Mouse (Mus musculus): Measurements from ENCODE around the gene Atp9a. TPM values are rescaled to one million over a fixed set of nuclear protein-coding genes. Genes with fewer than 3 reads are reported as not detected.

Atp9a gene
- total RNA-seq, 2 experiments from 2014 or later, result 390 to 450 TPM

DNA sequence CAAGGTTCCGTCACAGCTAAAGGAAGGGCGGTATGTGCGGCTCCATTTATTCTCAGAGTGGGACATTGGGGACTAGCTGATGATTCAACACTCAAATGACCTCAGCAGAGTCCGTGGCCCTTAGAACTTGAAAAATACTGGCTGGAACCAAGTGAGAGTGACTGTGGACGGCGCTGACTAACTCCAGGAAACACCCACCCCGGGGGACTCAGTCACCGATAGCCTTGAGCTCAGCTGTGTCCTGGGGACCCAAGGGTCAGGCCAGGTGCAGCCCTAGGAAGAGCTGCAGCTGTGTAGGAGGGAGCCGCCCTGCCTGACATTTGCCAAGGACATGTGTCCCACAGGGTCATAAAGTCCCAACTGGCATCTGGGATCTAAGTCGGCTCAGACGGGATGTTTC lies 83.7 kb downstream of the Atp9a start:
- no peak for DNase-seq (ENCODE audit: low spot score in 2 of 2)
- intact Hi-C loops (cut with DNase I), result no loop called here

DNA sequence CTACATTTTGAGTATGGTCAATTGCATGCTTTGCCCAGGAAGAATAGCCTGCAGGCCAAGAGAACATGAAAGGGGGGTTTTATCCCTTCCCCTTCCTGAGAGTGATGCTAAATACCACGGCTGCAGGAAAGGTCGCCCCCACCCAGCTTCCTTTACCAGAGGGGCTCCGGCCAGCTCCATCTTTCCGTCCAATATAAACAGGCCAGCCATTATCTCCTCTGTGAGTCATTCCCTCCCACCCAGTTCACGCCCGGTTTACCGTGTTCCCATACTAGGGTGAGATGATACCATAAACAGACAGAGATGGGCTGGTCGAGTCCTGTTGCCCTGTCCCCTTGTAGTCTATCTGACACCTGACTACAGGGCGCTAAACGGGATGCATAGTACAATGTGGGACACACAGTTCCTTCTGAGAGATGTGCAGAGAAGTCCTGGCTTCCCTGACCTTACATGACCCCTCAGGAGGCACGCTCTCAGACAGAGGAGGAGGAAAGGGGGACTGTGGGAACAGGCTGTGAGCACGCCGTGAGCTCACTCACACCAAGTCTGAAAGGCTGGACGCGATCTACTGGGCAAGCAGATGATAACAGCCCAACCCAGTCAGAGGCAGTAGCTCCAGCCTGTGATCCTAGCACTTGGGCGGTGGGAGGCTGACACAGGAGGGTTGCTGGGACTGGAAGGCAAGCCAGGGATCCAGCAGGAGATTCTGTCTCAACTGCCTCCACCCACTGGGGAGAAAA lies 85.5 kb downstream of the Atp9a start:
- DNase-seq (ENCODE audit: low spot score in 2 of 2), result no peak
- intact Hi-C loops (cut with DNase I), result no loop called here

DNA sequence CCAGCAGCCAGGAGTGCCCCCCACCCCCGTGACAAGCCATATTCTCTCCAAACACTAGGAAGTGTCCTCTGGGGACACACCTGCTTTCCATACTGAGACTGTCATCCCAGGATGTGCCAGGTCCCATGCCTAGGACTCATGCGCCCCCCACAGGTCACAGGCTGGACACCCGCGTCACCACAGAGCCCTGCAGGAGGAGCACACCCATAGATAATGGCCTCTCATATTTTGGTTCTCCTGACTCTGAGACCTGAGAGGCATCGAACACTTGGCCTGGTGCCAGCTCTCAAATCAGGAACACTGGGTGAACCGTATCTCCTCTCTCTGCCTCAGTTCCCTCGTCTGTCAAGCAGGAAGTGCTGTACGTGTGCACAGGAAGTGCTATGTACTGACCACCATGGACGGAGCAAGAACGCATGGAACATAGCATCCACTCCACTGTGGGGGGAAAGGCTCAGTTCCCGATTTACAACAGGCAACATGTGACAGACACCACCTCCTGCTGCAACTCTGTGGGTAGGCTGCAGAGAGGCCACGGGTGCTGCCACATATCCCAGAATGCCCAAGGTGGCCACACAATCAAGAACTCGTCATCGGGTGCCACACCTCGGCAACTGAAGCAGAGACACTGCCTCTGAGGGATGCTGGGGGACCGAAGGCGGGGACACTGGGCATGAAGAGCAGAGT lies 87.1 kb downstream of the Atp9a start:
- no peak for DNase-seq (ENCODE audit: low spot score in 2 of 2)
- intact Hi-C loops (cut with DNase I), result no loop called here

- DNase-seq (ENCODE audit: low spot score in 2 of 2), result no peak
- intact Hi-C loops (cut with DNase I), result no loop called here
Measured at GRCm38 (mm10) chr2:168654482-168654881, 87.7 kb downstream of the Atp9a start.

- no peak for DNase-seq (ENCODE audit: low spot score in 2 of 2)
- intact Hi-C loops (cut with DNase I), result no loop called here
Measured at GRCm38 (mm10) chr2:168651757-168652156, 90.5 kb downstream of the Atp9a start.

- intact Hi-C loops (cut with DNase I), result no loop called here
- no peak for DNase-seq (ENCODE audit: low spot score in 2 of 2)
Measured at GRCm38 (mm10) chr2:168648171-168648570, 94.0 kb downstream of the Atp9a start.

DNA sequence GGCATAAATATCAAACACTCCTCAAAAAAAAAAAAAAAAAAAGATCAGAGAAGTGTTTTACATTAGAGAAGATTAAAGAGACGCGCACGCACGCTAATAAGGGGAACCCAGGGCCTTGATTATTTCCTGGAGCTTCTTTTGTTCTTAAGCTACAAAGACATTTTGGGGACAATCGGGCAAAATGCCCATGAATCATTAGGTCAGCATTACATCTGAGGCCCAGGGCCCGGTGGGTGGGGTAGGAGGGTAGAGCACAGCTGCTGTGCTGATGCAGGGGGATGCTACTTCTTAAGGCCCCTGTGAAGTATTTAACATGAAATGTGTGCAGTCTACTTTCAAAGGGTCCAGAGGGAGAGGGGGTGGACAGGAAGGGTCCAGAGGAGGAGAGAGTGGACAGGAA lies 97.4 kb downstream of the Atp9a start:
- intact Hi-C loops (cut with DNase I), result no loop called here

GRCm38 (mm10) chr2:168643524-168644177 lies 98.6 kb downstream of the Atp9a start:
- no peak for DNase-seq (ENCODE audit: low spot score in 2 of 2)

More for the DNA sequence above, 97.4 kb downstream of the Atp9a start:
- no peak for DNase-seq (ENCODE audit: low spot score in 2 of 2)

GRCm38 (mm10) chr2:168642187-168642586 lies 100.0 kb downstream of the Atp9a start:
- intact Hi-C loops (cut with DNase I), result no loop called here
- no peak for DNase-seq (ENCODE audit: low spot score in 2 of 2)

More at GRCm38 (mm10) chr2:168643524-168644177, 98.6 kb downstream of the Atp9a start:
- intact Hi-C loops (cut with DNase I), result no loop called here

DNA sequence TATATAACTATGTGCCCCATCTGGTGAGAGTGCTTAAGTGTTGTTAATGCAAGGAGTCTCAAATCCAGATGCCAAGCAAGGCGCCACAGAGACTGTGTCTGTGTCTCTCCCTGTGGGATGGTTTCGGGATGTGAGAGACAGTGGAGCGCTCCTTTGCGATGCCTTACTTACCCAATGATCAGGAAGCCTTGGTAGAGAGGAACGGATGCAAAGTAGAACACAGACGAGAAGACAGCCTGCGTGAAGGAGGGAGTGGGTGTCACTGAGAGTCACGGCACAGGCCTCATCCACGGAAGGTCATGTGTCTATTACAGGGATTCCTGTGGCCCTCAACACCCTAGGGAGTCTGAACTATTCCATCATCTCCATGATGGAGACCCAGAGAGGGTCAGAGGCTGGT lies 101.7 kb downstream of the Atp9a start:
- intact Hi-C loops (cut with DNase I), result no loop called here
- DNase-seq (ENCODE audit: low spot score in 2 of 2), result no peak

DNA sequence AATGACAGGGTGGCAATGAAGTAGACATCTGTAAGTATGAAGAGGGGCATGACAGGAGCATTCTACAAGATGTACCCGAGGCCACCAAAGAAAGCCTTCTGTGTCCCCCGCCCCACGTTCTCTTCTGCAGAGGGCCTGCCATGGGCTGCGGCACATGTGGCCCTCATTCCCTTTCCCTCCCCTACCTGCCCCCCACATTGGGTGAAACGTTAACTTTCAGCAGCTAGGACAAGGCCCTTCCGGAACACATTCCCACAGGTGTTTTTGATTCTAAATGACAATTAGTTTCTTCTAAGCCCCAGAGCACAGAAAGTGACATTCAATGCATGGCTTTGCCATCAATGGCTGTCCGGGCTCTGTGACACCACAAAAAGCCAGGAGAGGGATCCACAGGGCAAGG lies 107.3 kb downstream of the Atp9a start:
- intact Hi-C loops (cut with DNase I), result no loop called here
- DNase-seq (ENCODE audit: low spot score in 2 of 2), result no peak

DNA sequence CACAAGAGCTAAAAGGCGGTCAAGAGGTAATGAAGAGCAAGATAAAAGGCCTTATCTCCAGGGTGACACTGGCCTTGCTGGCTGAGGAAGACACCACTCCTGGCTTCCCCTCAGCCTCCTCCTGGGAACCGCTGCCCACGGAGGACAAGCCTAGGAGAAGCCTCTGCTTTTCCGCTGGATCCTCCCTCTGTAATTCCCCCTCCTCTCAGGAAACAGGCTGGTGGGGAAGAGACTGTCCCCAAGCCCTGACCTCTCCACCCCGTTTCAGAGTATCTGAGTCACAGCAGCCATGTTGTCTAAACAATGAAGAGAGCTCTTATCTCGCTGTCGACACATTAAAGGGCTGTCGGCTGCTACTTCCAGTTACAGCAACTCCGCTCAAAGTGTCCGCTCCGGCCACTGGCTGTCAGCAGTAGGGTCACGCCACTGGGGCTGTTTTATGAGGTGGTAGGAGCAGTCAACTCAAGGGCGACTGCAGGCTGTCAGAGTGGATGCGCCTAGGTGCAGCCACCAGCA lies 108.8 kb downstream of the Atp9a start:
- intact Hi-C loops (cut with DNase I), result no loop called here
- DNase-seq (ENCODE audit: low spot score in 2 of 2), result no peak

GRCm38 (mm10) chr2:168632543-168632942 lies 109.7 kb downstream of the Atp9a start:
- no peak for DNase-seq (ENCODE audit: low spot score in 2 of 2)
- intact Hi-C loops (cut with DNase I), result no loop called here

GRCm38 (mm10) chr2:168628787-168629186 lies 113.4 kb downstream of the Atp9a start:
- intact Hi-C loops (cut with DNase I), result loop anchor here (1.0 kb wide), 2 partner anchors 159 to 378 kb away; no protein-coding TSS in a partner anchor
- DNase-seq (ENCODE audit: low spot score in 2 of 2), result peak; percentile 70 to 73

GRCm38 (mm10) chr2:168627829-168628770 lies 114.1 kb downstream of the Atp9a start:
- DNase-seq (ENCODE audit: low spot score in 2 of 2), result no peak
- intact Hi-C loops (cut with DNase I), result loop anchor here (1.0 kb wide), 2 partner anchors 159 to 378 kb away; no protein-coding TSS in a partner anchor

DNA sequence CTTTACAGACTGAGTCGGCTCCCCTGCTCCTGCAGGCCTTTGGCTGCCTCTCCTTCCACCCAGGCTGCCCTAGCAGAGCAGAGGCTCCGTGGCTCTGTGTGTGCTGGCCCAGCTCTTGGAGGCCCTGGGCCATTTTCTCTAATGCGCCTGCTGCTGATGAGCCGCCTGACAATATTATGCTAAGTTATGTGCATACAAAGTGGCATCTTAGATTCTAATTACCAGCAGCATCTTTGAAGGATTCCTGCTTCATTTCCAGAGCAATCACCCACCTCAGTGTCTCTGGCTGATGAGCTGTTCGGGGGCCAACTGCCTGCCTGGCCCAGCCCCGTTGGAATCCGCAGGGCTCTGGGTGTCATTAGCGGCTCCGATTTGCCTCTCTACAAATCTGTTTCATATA lies 115.8 kb downstream of the Atp9a start:
- no peak for DNase-seq (ENCODE audit: low spot score in 2 of 2)
- intact Hi-C loops (cut with DNase I), result no loop called here

- DNase-seq (ENCODE audit: low spot score in 2 of 2), result no peak
- intact Hi-C loops (cut with DNase I), result no loop called here
Measured at GRCm38 (mm10) chr2:168625091-168625490, 117.1 kb downstream of the Atp9a start.

GRCm38 (mm10) chr2:168621111-168621802 lies 121.0 kb downstream of the Atp9a start:
- intact Hi-C loops (cut with DNase I), result no loop called here

More at GRCm38 (mm10) chr2:168621111-168621802, 121.0 kb downstream of the Atp9a start:
- DNase-seq (ENCODE audit: low spot score in 2 of 2), result no peak
